In the genomic region with DNA sequence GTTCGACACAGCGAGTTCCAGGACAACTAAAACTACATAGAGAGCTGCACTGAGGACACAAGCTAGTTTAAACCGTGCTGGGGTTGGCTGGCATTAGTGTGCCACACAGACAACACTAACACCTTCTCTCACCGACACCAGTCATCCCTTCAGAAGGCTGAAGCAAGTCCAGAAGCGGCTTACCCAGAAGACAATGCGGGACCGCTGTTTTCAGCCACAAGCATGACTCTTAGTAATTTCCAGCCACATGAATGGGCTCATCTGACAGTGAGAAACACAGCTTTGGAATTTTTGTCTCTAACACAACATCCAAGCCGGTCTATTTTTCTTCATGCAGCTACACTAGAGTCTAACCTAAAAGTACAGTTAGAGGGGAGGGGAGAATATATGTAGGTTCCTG, we compare ENCODE assay signal across 26 mouse cellular contexts. TPM values are rescaled to one million over a fixed set of nuclear protein-coding genes. Genes with fewer than 3 reads are reported as not detected.
DNase-seq lines count a peak whose midpoint lies in the region; ATAC-seq and TF ChIP-seq lines count a peak whose summit lies in the region.
"Had no signal": no experiment of that assay in that cellular context is flagged by ENCODE, and none has a peak within 500 bp of the region (broad histone marks: within the 10 kb centered on the region; RNA-seq: fewer than 3 reads in every experiment).

No protein-coding gene starts in this region.

- no peak for TF ChIP-seq CTCF in midbrain, postnatal 0 days (IDR thresholded peaks at IDR 0.05)
- no peak for TF ChIP-seq CTCF in cerebellum, adult 2 months (IDR thresholded peaks at IDR 0.05; ENCODE audit: borderline replicate concordance, insufficient read depth, low read depth, low read length)

- H3K36me3 ChIP-seq in midbrain, embryonic 11.5 days (ENCODE audit: control insufficient read depth, insufficient read depth, low read length), result no peaks in the 10 kb centered on the region
- no peaks in the 10 kb centered on the region for H3K36me3 ChIP-seq in midbrain, postnatal 0 days (ENCODE audit: insufficient read depth, low read length)
- H3K36me3 ChIP-seq: embryonic facial prominence, embryonic 12.5 days; forebrain, embryonic 15.5 days had no signal

- no peak overlapping the region for H3K27ac ChIP-seq in midbrain, embryonic 11.5 days (ENCODE audit: low read depth, low read length)
- no peak overlapping the region for H3K27ac ChIP-seq in midbrain, postnatal 0 days (ENCODE audit: low read depth, low read length)
- no peak overlapping the region for H3K27ac ChIP-seq in cerebellum, adult 2 months (ENCODE audit: insufficient read depth, low read length)
- H3K27ac ChIP-seq: embryonic facial prominence, embryonic 10.5 days; embryonic facial prominence, embryonic 12.5 days; forebrain, embryonic 13.5 days; forebrain, embryonic 15.5 days had no signal

- H3K4me3 ChIP-seq in midbrain, embryonic 11.5 days (ENCODE audit: low read depth, low read length), result no peak overlapping the region
- H3K4me3 ChIP-seq in midbrain, postnatal 0 days (ENCODE audit: low read depth, low read length), result no peak overlapping the region
- no peak overlapping the region for H3K4me3 ChIP-seq in cerebellum, adult 2 months (replicated peaks; ENCODE audit: insufficient read depth, low read depth, low read length)
- H3K4me3 ChIP-seq: embryonic facial prominence, embryonic 10.5 days; embryonic facial prominence, embryonic 12.5 days; forebrain, embryonic 13.5 days; forebrain, embryonic 15.5 days had no signal

- no peak for TF ChIP-seq POLR2A in cerebellum, adult 2 months (IDR thresholded peaks at IDR 0.05; ENCODE audit: borderline replicate concordance, insufficient read depth, low read length)

- H3K4me1 ChIP-seq in midbrain, embryonic 11.5 days (ENCODE audit: control insufficient read depth, insufficient read depth, low read length), result peaks cover 5% of the 10 kb centered on the region; the same call in 1 of the 2 replicates
- H3K4me1 ChIP-seq in midbrain, postnatal 0 days (ENCODE audit: insufficient read depth, low read length), result no peaks in the 10 kb centered on the region
- H3K4me1 ChIP-seq in cerebellum, adult 2 months (ENCODE audit: control insufficient read depth, insufficient read depth, low read length), result peaks cover 6% of the 10 kb centered on the region

- DNase-seq in frontal cortex, postnatal 10 days (ENCODE audit: low spot score in 2 of 2), result no peak
- DNase-seq in midbrain, embryonic 11.5 days (ENCODE audit: low spot score, missing footprints), result peak; percentile 71
- no peak for DNase-seq in midbrain, postnatal 0 days (ENCODE audit: low spot score)
- DNase-seq in brain, adult 2 months (ENCODE audit: low read depth, low spot score), result peak; percentile 51
- no peak for DNase-seq in cerebellum, adult 2 months
- no peak for DNase-seq in spleen, postnatal 14 days (ENCODE audit: low spot score in 2 of 2)
- DNase-seq: adrenal gland, adult 2 months; adrenal gland, postnatal 10 days; adrenal gland, postnatal 25 days; B cell, adult 2 months; cerebellum, adult 11-12 months; cerebellum, adult 8-10 months; cerebellum, adult 9-11 months; cerebellum, postnatal 14 days; cerebellum, postnatal 36 days; forebrain, postnatal 0 days had no signal

- no peak overlapping the region for H3K4me2 ChIP-seq in midbrain, embryonic 11.5 days
- H3K4me2 ChIP-seq in midbrain, postnatal 0 days (ENCODE audit: low read depth, low read length, poor library complexity, severe bottlenecking), result no peak overlapping the region
- H3K4me2 ChIP-seq: embryonic facial prominence, embryonic 12.5 days; forebrain, embryonic 13.5 days; forebrain, embryonic 15.5 days had no signal

- 89% methylated on average over 8 of the region's 8 CpGs for WGBS in midbrain, embryonic 11.5 days
- 84% methylated on average over 8 of the region's 8 CpGs for WGBS in midbrain, postnatal 0 days
- WGBS in cerebellum, adult 2 months, result 77% methylated on average over 8 of the region's 8 CpGs

- ATAC-seq in frontal cortex, adult (ENCODE audit: low TSS enrichment), result peak; percentile 35; the same call in 1 of the 2 replicates
- no peak for ATAC-seq in midbrain, embryonic 11.5 days (ENCODE audit: low FRiP score)
- ATAC-seq in midbrain, postnatal 0 days (ENCODE audit: low FRiP score), result no peak
- ATAC-seq: activated CD4-positive, CD25-positive, alpha-beta regulatory T cell, adult 4 months; CD4-positive, CD25-positive, alpha-beta regulatory T cell, adult 4 months; forebrain, embryonic 13.5 days; forebrain, embryonic 15.5 days; forebrain, postnatal 0 days; Patski had no signal

- no peaks in the 10 kb centered on the region for H3K9me3 ChIP-seq in midbrain, embryonic 11.5 days (ENCODE audit: control insufficient read depth, low read length)
- H3K9me3 ChIP-seq in midbrain, postnatal 0 days (ENCODE audit: low read length), result no peaks in the 10 kb centered on the region
- H3K9me3 ChIP-seq: embryonic facial prominence, embryonic 10.5 days; embryonic facial prominence, embryonic 12.5 days; forebrain, embryonic 13.5 days; forebrain, embryonic 15.5 days; G1E had no signal

- no peak overlapping the region for H3K9ac ChIP-seq in midbrain, embryonic 11.5 days (ENCODE audit: low read length)
- no peak overlapping the region for H3K9ac ChIP-seq in midbrain, postnatal 0 days (replicated peaks; ENCODE audit: low read length, poor library complexity, severe bottlenecking)
- H3K9ac ChIP-seq: embryonic facial prominence, embryonic 12.5 days; forebrain, embryonic 13.5 days; forebrain, embryonic 15.5 days; forebrain, postnatal 0 days had no signal

- H3K27me3 ChIP-seq in midbrain, embryonic 11.5 days (ENCODE audit: control insufficient read depth, insufficient read depth, low read length), result no peaks in the 10 kb centered on the region
- no peaks in the 10 kb centered on the region for H3K27me3 ChIP-seq in midbrain, postnatal 0 days (ENCODE audit: insufficient read depth, low read length)
- no peaks in the 10 kb centered on the region for H3K27me3 ChIP-seq in cerebellum, adult 2 months (ENCODE audit: control insufficient read depth, insufficient read depth, low read length)
- H3K27me3 ChIP-seq: CH12.LX; embryonic facial prominence, embryonic 12.5 days; forebrain, embryonic 13.5 days; forebrain, embryonic 15.5 days; Patski had no signal

RNA-seq across cellular contexts. Expression of a gene that starts 16.4 kb away (rescaled TPM):
- polyA plus RNA-seq in midbrain, embryonic 11.5 days (2014; fragmentation: Nextera tagmentation; extraction: Ambion mirVana), result 5.3 and 6.2 TPM in 2 replicates
- 56.9 and 60.4 TPM in 2 replicates for total RNA-seq in midbrain, postnatal 0 days (2014; rRNA removed)
- polyA plus RNA-seq in midbrain, postnatal 0 days (2015; fragmentation: Nextera tagmentation; extraction: Ambion mirVana), result 9.6 and 9.7 TPM in 2 replicates
- polyA plus RNA-seq in cerebellum, adult 2 months (2012; rRNA removed), result 29.3 and 30.5 TPM in 2 replicates

Comparison
In these comparisons a context has a peak if more than half of its experiments do, and no peak if none do; other contexts are left out.
1. DNase-seq: peak in midbrain, embryonic 11.5 days (single experiment) and brain, adult 2 months (single experiment); none in frontal cortex, postnatal 10 days (0 of 2), midbrain, postnatal 0 days (single experiment), cerebellum, adult 2 months (0 of 2) and spleen, postnatal 14 days (0 of 2).